Mouse (Mus musculus) urinary bladder, adult 18-20 months (tissue): ENCODE measurements around the gene Dcaf6.

Experiments used
- DNase-seq, 2 experiments: peaks; one replicate each; pipeline ENCODE4 v3.0.0; 2022; ENCODE audit warnings: low spot score in 2 of 2, mixed read lengths in 2 of 2

Dcaf6 gene

GRCm38 (mm10) chr1:165321891-165322290 lies 138.4 kb downstream of the Dcaf6 start:
- no peak for DNase-seq

- DNase-seq = peak in 1 of 2 experiments; percentile 33
Measured at GRCm38 (mm10) chr1:165321393-165321861, 138.8 kb downstream of the Dcaf6 start.

GRCm38 (mm10) chr1:165320141-165320934 lies 139.9 kb downstream of the Dcaf6 start:
- DNase-seq = peak; percentile 62 to 72

GRCm38 (mm10) chr1:165316361-165316760 lies 143.9 kb downstream of the Dcaf6 start:
- DNase-seq = no peak

- DNase-seq = no peak
Measured at GRCm38 (mm10) chr1:165308180-165308579, 152.1 kb downstream of the Dcaf6 start.

- no peak for DNase-seq
Measured at GRCm38 (mm10) chr1:165304341-165304740, 155.9 kb downstream of the Dcaf6 start.

GRCm38 (mm10) chr1:165303209-165303608 lies 157.1 kb downstream of the Dcaf6 start:
- no peak for DNase-seq

GRCm38 (mm10) chr1:165302455-165303208 lies 157.6 kb downstream of the Dcaf6 start:
- peak; percentile 52 to 55 for DNase-seq

- DNase-seq = no peak
Measured at GRCm38 (mm10) chr1:165301567-165301966, 158.7 kb downstream of the Dcaf6 start.

- DNase-seq = no peak
Measured at GRCm38 (mm10) chr1:165301108-165301507, 159.2 kb downstream of the Dcaf6 start.

- no peak for DNase-seq
Measured at GRCm38 (mm10) chr1:165295489-165295888, 164.8 kb downstream of the Dcaf6 start, which contains the start of gene Gpr161. TSS of gene Gpr161 (plus strand) at chr1:165295789.

GRCm38 (mm10) chr1:165291606-165292005 lies 168.7 kb downstream of the Dcaf6 start:
- DNase-seq = no peak

- peak in 1 of 2 experiments; percentile 26 for DNase-seq
Measured at GRCm38 (mm10) chr1:165289831-165290230, 170.4 kb downstream of the Dcaf6 start.

GRCm38 (mm10) chr1:165288165-165288564 lies 172.1 kb downstream of the Dcaf6 start:
- no peak for DNase-seq

GRCm38 (mm10) chr1:165284096-165284495 lies 176.2 kb downstream of the Dcaf6 start:
- no peak for DNase-seq

- no peak for DNase-seq
Measured at GRCm38 (mm10) chr1:165282967-165283345, 177.3 kb downstream of the Dcaf6 start.

GRCm38 (mm10) chr1:165282222-165282966 lies 177.9 kb downstream of the Dcaf6 start:
- DNase-seq = no peak

GRCm38 (mm10) chr1:165281351-165282221 lies 178.7 kb downstream of the Dcaf6 start:
- peak; percentile 55 to 76 for DNase-seq

- no peak for DNase-seq
Measured at GRCm38 (mm10) chr1:165280741-165281140, 179.5 kb downstream of the Dcaf6 start.
